Mouse (Mus musculus) stomach, embryonic 14.5 days (tissue): ENCODE data around the gene Plcb1. TPM values are rescaled to one million over a fixed set of nuclear protein-coding genes. Genes with fewer than 3 reads are reported as not detected.
A peak's percentile ranks its signal among the peaks of the same experiment; 100 is the strongest.

ENCODE experiments used
- ATAC-seq: fragments of 200-750 bp; cut with Nextera tagmentation; 2 replicates; pipeline ENCODE4 v1.8.0; 2017; ENCODE audit warnings: low read depth, moderate TSS enrichment; ENCODE audit not compliant: insufficient number of reproducible peaks, insufficient read depth, low FRiP score
- H3K27ac ChIP-seq: fragments of 300-500 bp; sonication (generic); 2 replicates; pipeline ENCODE4 v1.5.1; 2014; ENCODE audit warnings: mild to moderate bottlenecking, low read length, moderate library complexity, mixed read lengths
- H3K27me3 ChIP-seq: fragments of 300-500 bp; sonication (generic); 2 replicates; pipeline ENCODE4 v1.6.1; 2014; ENCODE audit warnings: low read length, control low read depth, mixed read lengths; ENCODE audit not compliant: control insufficient read depth, insufficient read depth
- H3K36me3 ChIP-seq: fragments of 300-500 bp; sonication (generic); 2 replicates; pipeline ENCODE4 v1.6.1; 2014; ENCODE audit warnings: mild to moderate bottlenecking, control low read depth, low read length, moderate library complexity, mixed read lengths; ENCODE audit not compliant: control insufficient read depth, insufficient read depth
- H3K4me1 ChIP-seq: fragments of 300-500 bp; sonication (generic); 2 replicates; pipeline ENCODE4 v1.6.1; 2014; ENCODE audit warnings: low read length, control low read depth, mixed read lengths; ENCODE audit not compliant: control insufficient read depth, insufficient read depth
- H3K4me2 ChIP-seq: fragments of 300-500 bp; sonication (generic); replicated peaks from 2 replicates; pipeline ENCODE4 v1.6.1; 2014; ENCODE audit warnings: low read depth, low read length, control low read depth
- H3K4me3 ChIP-seq: fragments of 300-500 bp; sonication (generic); 2 replicates; pipeline ENCODE4 v1.5.1; 2014; ENCODE audit warnings: low read depth, low read length, control low read depth
- H3K9ac ChIP-seq: fragments of 300-500 bp; sonication (generic); replicated peaks from 2 replicates; pipeline ENCODE4 v1.6.1; 2014; ENCODE audit warnings: low read depth, mild to moderate bottlenecking, control low read depth, low read length, moderate library complexity, mixed read lengths
- H3K9me3 ChIP-seq: fragments of 300-500 bp; sonication (generic); 2 replicates; pipeline ENCODE4 v1.6.1; 2016; ENCODE audit warnings: low read depth, low read length, control low read depth; ENCODE audit not compliant: control insufficient read depth
- WGBS: fragments of 180-500 bp; shearing (Covaris S2); extraction: QIAGEN DNeasy Blood & Tissue Kit; methylation state at CpG from one replicate; pipeline ENCODE4 v1.1.7; 2014; 5-methylcytosine and 5-hydroxymethylcytosine counted together
- polyA plus RNA-seq: library from polyadenylated mRNA; unstranded; fragments of >200 nt; fragmentation: Nextera tagmentation; extraction: Ambion mirVana; gene quantifications from 2 replicates; pipeline ENCODE4 v1.2.1, GENCODE M21; 2014

The Plcb1 gene
- polyA plus RNA-seq = 23.7 and 25.3 TPM in 2 replicates

- WGBS = under 1% methylated on average over 76 of the region's 88 CpGs
- Histone ChIP-seq H3K4me1 (no peaks in the 10 kb centered on the region), H3K4me2 (peak within 1 kb of the TSS; percentile 54), H3K9ac (peak within 1 kb of the TSS; percentile 76), H3K27me3 (no peaks in the 10 kb centered on the region), H3K4me3 (peak within 1 kb of the TSS; percentile 74), H3K9me3 (peaks cover 3% of the 10 kb centered on the region; the same call in 1 of the 2 replicates), H3K36me3 (no peaks in the 10 kb centered on the region), H3K27ac (peak within 1 kb of the TSS; percentile 55; the same call in 1 of the 2 replicates)
- peak; percentile 95 for ATAC-seq
Observed at GRCm38 (mm10) chr2:134785970-134786855, at the start of gene Plcb1. TSS of gene Plcb1 (plus strand) at chr2:134786067.

- H3K4me2 ChIP-seq = no peak overlapping the region
- H3K27me3 ChIP-seq = no peaks in the 10 kb centered on the region
- no peak for ATAC-seq
- H3K27ac ChIP-seq = no peak overlapping the region
- H3K9ac ChIP-seq = no peak overlapping the region
- H3K9me3 ChIP-seq = no peaks in the 10 kb centered on the region
- no peaks in the 10 kb centered on the region for H3K4me1 ChIP-seq
- no peak overlapping the region for H3K4me3 ChIP-seq
- no peaks in the 10 kb centered on the region for H3K36me3 ChIP-seq
Observed at GRCm38 (mm10) chr2:134755537-134755936, 30.3 kb upstream of the Plcb1 start.

- H3K4me3 ChIP-seq = no peak overlapping the region
- H3K9ac ChIP-seq = no peak overlapping the region
- WGBS = 54% methylated on average over 1 of the region's 1 CpGs
Observed at GRCm38 (mm10) chr2:134756086-134756485, 29.8 kb upstream of the Plcb1 start.

GRCm38 (mm10) chr2:134761029-134761428 is 24.8 kb upstream of the Plcb1 start:
- 91% methylated on average over 1 of the region's 1 CpGs for WGBS
- Histone ChIP-seq H3K4me3 (no peak overlapping the region), H3K9me3 (no peaks in the 10 kb centered on the region), H3K4me2 (no peak overlapping the region), H3K36me3 (no peaks in the 10 kb centered on the region), H3K4me1 (no peaks in the 10 kb centered on the region), H3K27me3 (no peaks in the 10 kb centered on the region), H3K27ac (no peak overlapping the region), H3K9ac (no peak overlapping the region)
- no peak for ATAC-seq

More at GRCm38 (mm10) chr2:134756086-134756485, 29.8 kb upstream of the Plcb1 start:
- no peak for ATAC-seq
- Histone ChIP-seq H3K27ac (no peak overlapping the region), H3K4me1 (no peaks in the 10 kb centered on the region), H3K4me2 (no peak overlapping the region), H3K27me3 (no peaks in the 10 kb centered on the region), H3K36me3 (no peaks in the 10 kb centered on the region), H3K9me3 (no peaks in the 10 kb centered on the region)

- ATAC-seq = no peak
Observed at GRCm38 (mm10) chr2:134763406-134763990, 22.4 kb upstream of the Plcb1 start.

GRCm38 (mm10) chr2:134764506-134764905 is 21.4 kb upstream of the Plcb1 start:
- Histone ChIP-seq H3K27me3 (no peaks in the 10 kb centered on the region), H3K9ac (no peak overlapping the region), H3K27ac (no peak overlapping the region), H3K4me3 (no peak overlapping the region), H3K9me3 (no peaks in the 10 kb centered on the region), H3K4me1 (no peaks in the 10 kb centered on the region), H3K4me2 (no peak overlapping the region), H3K36me3 (no peaks in the 10 kb centered on the region)
- ATAC-seq = no peak
- WGBS = 79% methylated on average over 2 of the region's 2 CpGs

More at GRCm38 (mm10) chr2:134763406-134763990, 22.4 kb upstream of the Plcb1 start:
- Histone ChIP-seq H3K4me1 (no peaks in the 10 kb centered on the region), H3K9me3 (no peaks in the 10 kb centered on the region), H3K4me3 (no peak overlapping the region), H3K9ac (no peak overlapping the region), H3K27ac (no peak overlapping the region), H3K36me3 (no peaks in the 10 kb centered on the region), H3K27me3 (no peaks in the 10 kb centered on the region), H3K4me2 (no peak overlapping the region)
- WGBS = 92% methylated on average over 8 of the region's 8 CpGs

GRCm38 (mm10) chr2:134779826-134780225 is 6.0 kb upstream of the Plcb1 start:
- no peaks in the 10 kb centered on the region for H3K4me1 ChIP-seq
- WGBS = 71% methylated on average over 5 of the region's 5 CpGs
- no peak overlapping the region for H3K4me3 ChIP-seq
- no peaks in the 10 kb centered on the region for H3K27me3 ChIP-seq
- H3K9me3 ChIP-seq = no peaks in the 10 kb centered on the region
- no peak overlapping the region for H3K9ac ChIP-seq
- H3K27ac ChIP-seq = no peak overlapping the region
- no peak overlapping the region for H3K4me2 ChIP-seq
- H3K36me3 ChIP-seq = no peaks in the 10 kb centered on the region
- ATAC-seq = no peak

GRCm38 (mm10) chr2:134780316-134780715 is 5.6 kb upstream of the Plcb1 start:
- H3K27me3 ChIP-seq = no peaks in the 10 kb centered on the region
- H3K4me1 ChIP-seq = no peaks in the 10 kb centered on the region
- no peak overlapping the region for H3K4me3 ChIP-seq
- no peak for ATAC-seq
- H3K36me3 ChIP-seq = no peaks in the 10 kb centered on the region
- H3K9ac ChIP-seq = no peak overlapping the region
- H3K27ac ChIP-seq = no peak overlapping the region
- no peaks in the 10 kb centered on the region for H3K9me3 ChIP-seq
- no peak overlapping the region for H3K4me2 ChIP-seq
